Mouse (Mus musculus) forelimb bud, embryonic 11.5 days (tissue): ENCODE measurements at regions not wholly inside any gene's neighbourhood (a gene's known extent, or its start where the extent isn't known, plus 50 kb on each side); places are given as distances from the start of the nearest gene placed in this dataset.

Source experiments
- DNase-seq: peaks from one replicate; pipeline ENCODE4 v3.0.0-alpha.2; 2012; ENCODE audit warnings: low read depth, low spot score

GRCm38 (mm10) chr1:61562091-61562490 lies 76.5 kb upstream of the Pard3b start:
- DNase-seq, result no peak

- no peak for DNase-seq
Measured at GRCm38 (mm10) chr1:61565471-61565870, 73.2 kb upstream of the Pard3b start.

GRCm38 (mm10) chr1:61574276-61574675 lies 64.3 kb upstream of the Pard3b start:
- no peak for DNase-seq

GRCm38 (mm10) chr1:61576758-61577157 lies 61.9 kb upstream of the Pard3b start:
- no peak for DNase-seq

- DNase-seq, result no peak
Measured at GRCm38 (mm10) chr1:61587251-61587650, 51.4 kb upstream of the Pard3b start.
